Mouse (Mus musculus): ENCODE measurements around the gene Pih1d3. TPM values are rescaled to one million over a fixed set of nuclear protein-coding genes. Genes with fewer than 3 reads are reported as not detected.

The Pih1d3 gene
- total and polyA plus RNA-seq, 2 experiments from 2014 or later: not detected

DNA sequence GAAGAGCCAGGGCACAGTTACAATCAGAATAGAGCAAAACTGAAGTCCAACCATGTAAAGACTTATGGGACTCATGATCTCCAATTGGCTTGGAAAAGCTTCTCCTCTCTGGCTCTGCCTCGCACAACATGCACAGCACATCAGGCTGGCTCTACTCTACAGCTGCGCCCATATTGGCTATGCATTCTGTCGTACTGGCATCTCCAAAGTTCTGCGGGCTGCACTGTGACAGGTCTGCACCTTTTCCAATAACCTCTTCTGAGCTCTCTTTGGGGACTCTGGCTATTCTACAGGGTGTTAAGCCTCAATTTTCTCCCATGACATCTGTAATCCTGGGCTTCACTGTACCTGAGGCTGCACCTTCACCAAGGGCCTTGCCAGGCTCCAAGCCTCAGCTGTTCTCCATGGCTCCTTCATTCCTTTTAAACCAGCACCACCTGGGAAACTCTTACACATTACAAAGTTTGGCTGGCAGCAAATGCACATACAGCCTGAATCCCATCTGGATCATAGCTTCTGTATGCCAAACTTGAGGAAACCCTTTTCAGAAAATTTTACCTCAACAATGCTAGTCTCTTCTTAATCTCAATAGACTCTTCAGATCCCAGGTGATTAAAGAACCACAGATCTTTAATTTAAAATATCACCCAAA lies 1.9 kb upstream of the Pih1d3 start:
- no peak for TF ChIP-seq CTCF (IDR thresholded peaks at IDR 0.05)
- no peaks in the 10 kb centered on the region for H3K4me1 ChIP-seq (ENCODE audit: insufficient read depth, low read length)
- no peak overlapping the region for H3K27ac ChIP-seq (ENCODE audit: low read depth, low read length)
- no peak for DNase-seq (ENCODE audit: low spot score)
- H3K9ac ChIP-seq (replicated peaks; ENCODE audit: low read length, poor library complexity, severe bottlenecking): no peak overlapping the region
- H3K9me3 ChIP-seq (ENCODE audit: low read length): no peaks in the 10 kb centered on the region
- H3K36me3 ChIP-seq (ENCODE audit: insufficient read depth, low read length): no peaks in the 10 kb centered on the region
- no peaks in the 10 kb centered on the region for H3K27me3 ChIP-seq (ENCODE audit: insufficient read depth, low read length)
- no peak overlapping the region for H3K4me3 ChIP-seq (ENCODE audit: low read depth, low read length)
- WGBS: 94% methylated on average over 4 of the region's 4 CpGs
- no peak for ATAC-seq (ENCODE audit: low FRiP score)
- H3K4me2 ChIP-seq (ENCODE audit: low read depth, low read length, poor library complexity, severe bottlenecking): no peak overlapping the region

DNA sequence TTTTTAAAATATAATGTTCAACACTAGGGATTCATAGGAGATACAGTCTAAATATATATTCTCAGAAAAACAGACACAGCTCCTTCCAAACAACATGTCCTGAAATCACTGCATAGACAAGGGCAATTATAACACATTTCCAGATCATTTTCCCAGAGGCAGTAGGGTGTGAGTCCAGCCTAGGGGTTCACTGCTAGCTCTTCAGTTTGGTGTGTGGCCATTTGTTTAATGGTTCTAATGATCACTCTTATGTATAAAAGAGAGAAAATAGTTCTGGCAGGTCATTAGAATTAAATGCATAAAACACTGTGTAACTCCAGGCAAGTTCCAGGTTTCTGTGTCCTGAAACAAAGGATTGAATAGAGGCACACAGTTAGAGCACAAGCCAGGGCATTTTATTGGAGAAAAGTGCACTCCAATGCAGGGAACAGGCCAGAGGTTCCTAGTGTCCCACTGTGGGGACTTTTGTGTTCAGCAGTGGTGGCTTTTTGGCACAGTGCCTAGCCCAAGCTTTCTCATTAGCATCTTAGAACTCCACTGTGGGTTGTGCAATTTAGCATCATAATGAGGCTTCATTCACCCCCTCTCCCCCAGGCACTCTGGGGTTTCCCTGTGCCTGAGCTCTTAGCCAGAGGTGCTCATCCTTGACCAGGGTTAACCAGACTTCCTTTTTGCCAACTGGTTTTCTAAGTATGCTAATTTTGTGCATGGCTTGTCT lies 10.8 kb downstream of the Pih1d3 start:
- Histone ChIP-seq H3K4me1 (ENCODE audit: insufficient read depth, low read length) (no peaks in the 10 kb centered on the region), H3K9ac (replicated peaks; ENCODE audit: low read length, poor library complexity, severe bottlenecking) (no peak overlapping the region), H3K27me3 (ENCODE audit: insufficient read depth, low read length) (no peaks in the 10 kb centered on the region), H3K9me3 (ENCODE audit: low read length) (no peaks in the 10 kb centered on the region), H3K27ac (ENCODE audit: low read depth, low read length) (no peak overlapping the region), H3K4me2 (ENCODE audit: low read depth, low read length, poor library complexity, severe bottlenecking) (no peak overlapping the region), H3K4me3 (ENCODE audit: low read depth, low read length) (no peak overlapping the region), H3K36me3 (ENCODE audit: insufficient read depth, low read length) (no peaks in the 10 kb centered on the region)
- ATAC-seq (ENCODE audit: low FRiP score) (peak; percentile 41; the same call in 1 of the 2 replicates), DNase-seq (ENCODE audit: low spot score) (peak; percentile 79)
- TF ChIP-seq CTCF (IDR thresholded peaks at IDR 0.05): no peak

DNA sequence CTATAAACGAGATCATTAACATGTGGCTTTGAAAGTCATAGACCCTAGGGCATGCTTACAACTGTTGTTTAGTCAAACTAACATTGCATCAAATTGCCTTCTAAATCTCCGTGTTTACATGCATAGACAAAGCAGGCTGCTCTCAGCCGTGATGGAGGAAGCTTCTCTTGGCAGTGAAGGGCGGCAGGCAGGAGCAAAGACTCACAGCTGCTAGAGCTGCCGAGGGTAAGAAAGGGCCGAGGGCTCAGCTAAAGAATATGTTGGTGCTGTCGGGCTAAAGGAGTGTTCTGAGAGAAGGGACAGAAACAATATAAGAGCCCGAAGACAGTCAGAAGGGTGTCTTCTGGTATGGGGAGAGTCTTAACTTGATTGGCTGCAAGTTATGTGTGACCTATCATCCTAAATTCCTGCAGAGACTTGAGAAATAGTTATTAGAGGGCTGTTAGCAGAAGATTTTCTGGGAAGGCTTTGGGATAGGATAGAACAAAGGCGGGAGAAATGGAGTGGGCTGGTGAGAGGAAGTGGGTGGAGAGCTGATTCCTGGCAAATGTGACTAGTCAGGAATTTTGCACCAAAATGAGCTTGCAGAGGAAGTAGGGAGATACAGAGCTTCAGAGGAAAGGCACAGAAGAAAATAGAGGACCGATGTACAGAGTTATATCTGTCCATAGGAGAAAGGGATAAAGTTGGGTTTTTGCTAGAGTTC lies 37.7 kb downstream of the Pih1d3 start:
- H3K27ac ChIP-seq (ENCODE audit: low read depth, low read length): no peak overlapping the region
- no peaks in the 10 kb centered on the region for H3K9me3 ChIP-seq (ENCODE audit: low read length)
- no peak for TF ChIP-seq CTCF (IDR thresholded peaks at IDR 0.05)
- H3K4me1 ChIP-seq (ENCODE audit: insufficient read depth, low read length): no peaks in the 10 kb centered on the region
- H3K9ac ChIP-seq (replicated peaks; ENCODE audit: low read length, poor library complexity, severe bottlenecking): no peak overlapping the region
- DNase-seq (ENCODE audit: low spot score) (no peak), ATAC-seq (ENCODE audit: low FRiP score) (no peak)
- H3K36me3 ChIP-seq (ENCODE audit: insufficient read depth, low read length): no peaks in the 10 kb centered on the region
- no peak overlapping the region for H3K4me2 ChIP-seq (ENCODE audit: low read depth, low read length, poor library complexity, severe bottlenecking)
- H3K4me3 ChIP-seq (ENCODE audit: low read depth, low read length): no peak overlapping the region
- 82% methylated on average over 10 of the region's 10 CpGs for WGBS
- H3K27me3 ChIP-seq (ENCODE audit: insufficient read depth, low read length): no peaks in the 10 kb centered on the region

Other genes with a start within 250 kb of the Pih1d3 start
- not detected in 2 replicates for gene AC153137.1, start 244.9 kb upstream of the Pih1d3 start, total RNA-seq (2014; rRNA removed)
- not detected in 2 replicates for gene AC153137.1, start 244.9 kb upstream of the Pih1d3 start, polyA plus RNA-seq (2015; fragmentation: Nextera tagmentation; extraction: Ambion mirVana)
- not detected in 2 replicates for gene Lgsn, start 46.4 kb upstream of the Pih1d3 start, total RNA-seq (2014; rRNA removed)
- gene Lgsn, start 46.4 kb upstream of the Pih1d3 start, polyA plus RNA-seq (2015; fragmentation: Nextera tagmentation; extraction: Ambion mirVana): not detected in 2 replicates
- gene 4931428L18Rik, start 154 bp upstream of the Pih1d3 start, total RNA-seq (2014; rRNA removed): not detected in 2 replicates
- not detected in 2 replicates for gene 4931428L18Rik, start 154 bp upstream of the Pih1d3 start, polyA plus RNA-seq (2015; fragmentation: Nextera tagmentation; extraction: Ambion mirVana)